Mouse (Mus musculus) liver, embryonic 14.5 days (tissue): ENCODE data around the gene Gm10718.
"Not testable (repeated sequence)": the region's sequence is repeated elsewhere in the genome, so short reads cannot be mapped to it uniquely, and the experiment has no call there.

Experiments
- CTCF ChIP-seq: IDR thresholded peaks from 2 replicates; pipeline ENCODE4 v1.5.1; 2016; ENCODE audit warnings: antibody characterized with exemption, low read depth, control low read depth
- EP300 ChIP-seq: IDR thresholded peaks from 2 replicates; pipeline ENCODE4 v1.6.1; 2016; ENCODE audit warnings: antibody characterized with exemption, low read depth

GRCm38 (mm10) chr9:3036577-3036976, 13.2 kb downstream of the Gm10718 start, which contains the start of gene Gm10715:
- TF ChIP-seq CTCF, EP300: not testable (repeated sequence)
